Mouse (Mus musculus) urinary bladder, adult 2 months (tissue): Measurements from ENCODE around the gene Bbip1. TPM values are rescaled to one million over a fixed set of nuclear protein-coding genes. Genes with fewer than 3 reads are reported as not detected.
"Not testable (repeated sequence)": the region's sequence is repeated elsewhere in the genome, so short reads cannot be mapped to it uniquely, and the experiment has no call there.

Experiments used
- DNase-seq: peaks from one replicate; pipeline ENCODE4 v3.0.0; 2022; ENCODE audit warnings: low spot score
- polyA plus RNA-seq: library from polyadenylated mRNA; depleted of rRNA; stranded (reverse); fragments of >200 nt; gene quantifications from 2 replicates; pipeline ENCODE4 v1.2.3, GENCODE M21; 2012

Bbip1 gene
- polyA plus RNA-seq, 1 experiment = 37.1 TPM

GRCm38 (mm10) chr19:53925338-53925751 is 19.1 kb downstream of the Bbip1 start:
- DNase-seq = no peak

GRCm38 (mm10) chr19:53921996-53922395 is 22.4 kb downstream of the Bbip1 start:
- not testable (repeated sequence) for DNase-seq

GRCm38 (mm10) chr19:53919541-53919940 is 24.9 kb downstream of the Bbip1 start:
- no peak for DNase-seq

GRCm38 (mm10) chr19:53914950-53915349 is 29.5 kb downstream of the Bbip1 start:
- no peak for DNase-seq

- DNase-seq = not testable (repeated sequence)
Observed at GRCm38 (mm10) chr19:53906703-53907070, 37.7 kb downstream of the Bbip1 start.

GRCm38 (mm10) chr19:53906033-53906702 is 38.3 kb downstream of the Bbip1 start:
- DNase-seq = no peak

GRCm38 (mm10) chr19:53904833-53905480 is 39.5 kb downstream of the Bbip1 start:
- no peak for DNase-seq

GRCm38 (mm10) chr19:53903507-53904321 is 40.7 kb downstream of the Bbip1 start:
- peak; percentile 54 for DNase-seq

- peak; percentile 95 for DNase-seq
Observed at GRCm38 (mm10) chr19:53902739-53903487, 41.5 kb downstream of the Bbip1 start.

- no peak for DNase-seq
Observed at GRCm38 (mm10) chr19:53901931-53902738, 42.3 kb downstream of the Bbip1 start.

GRCm38 (mm10) chr19:53899941-53900610 is 44.4 kb downstream of the Bbip1 start:
- no peak for DNase-seq

- DNase-seq = no peak
Observed at GRCm38 (mm10) chr19:53898970-53899900, 45.2 kb downstream of the Bbip1 start.

GRCm38 (mm10) chr19:53898498-53898897 is 45.9 kb downstream of the Bbip1 start:
- DNase-seq = no peak

GRCm38 (mm10) chr19:53898046-53898445 is 46.4 kb downstream of the Bbip1 start:
- DNase-seq = no peak

GRCm38 (mm10) chr19:53894538-53895121 is 49.8 kb downstream of the Bbip1 start:
- no peak for DNase-seq

GRCm38 (mm10) chr19:53893711-53894171 is 50.7 kb downstream of the Bbip1 start:
- DNase-seq = no peak

GRCm38 (mm10) chr19:53892838-53893359 is 51.5 kb downstream of the Bbip1 start:
- no peak for DNase-seq

- no peak for DNase-seq
Observed at GRCm38 (mm10) chr19:53892061-53892460, 52.4 kb downstream of the Bbip1 start, which contains the start of gene Pdcd4. Gene Pdcd4, plus strand, starts transcription at chr19:53892231.
